In genomic region chr7:63755476-63755948, GRCm38 (mm10) we compare ENCODE assay signal across 8 mouse cellular contexts.
DNase-seq lines count a peak whose midpoint lies in the region; ATAC-seq lines count a peak whose summit lies in the region.

No protein-coding gene starts in this region.

- no peaks in the 10 kb centered on the region for H3K36me3 ChIP-seq in intestine, embryonic 14.5 days (ENCODE audit: control insufficient read depth, insufficient read depth, low read length)

- no peaks in the 10 kb centered on the region for H3K9me3 ChIP-seq in intestine, embryonic 14.5 days (ENCODE audit: control insufficient read depth, low read length)

- peak overlapping the region; percentile 31 for H3K9ac ChIP-seq in intestine, embryonic 14.5 days (ENCODE audit: low read length)

- H3K4me1 ChIP-seq in intestine, embryonic 14.5 days (replicated peaks; ENCODE audit: control insufficient read depth, insufficient read depth, low read length) = peaks cover 13% of the 10 kb centered on the region

- peak; percentile 74 for DNase-seq in WW6 (ENCODE audit: low read depth, low spot score)
- peak; percentile 70 for DNase-seq in gastrocnemius, postnatal 25 days
- peak; percentile 87 for DNase-seq in intestine, embryonic 14.5 days (ENCODE audit: low spot score)
- DNase-seq in left cerebral cortex, adult 9 months (ENCODE audit: low spot score in 2 of 2) = peak; percentile 69 to 90
- peak; percentile 70 for DNase-seq in retina, postnatal 7 days (ENCODE audit: low read depth, low spot score)
- DNase-seq in thymus, postnatal 4 days = peak; percentile 93

- H3K27ac ChIP-seq in intestine, embryonic 14.5 days (ENCODE audit: low read depth) = no peak overlapping the region

- peak overlapping the region; percentile 45 for H3K4me2 ChIP-seq in intestine, embryonic 14.5 days (ENCODE audit: low read length)

- 1% methylated on average over 13 of the region's 13 CpGs for WGBS in intestine, embryonic 14.5 days

- peak overlapping the region; percentile 28 for H3K4me3 ChIP-seq in intestine, embryonic 14.5 days (ENCODE audit: low read depth, low read length)

- peaks cover 68% of the 10 kb centered on the region for H3K27me3 ChIP-seq in intestine, embryonic 14.5 days (replicated peaks; ENCODE audit: control insufficient read depth, insufficient read depth, low read length)

- peak; percentile 78 for ATAC-seq in common myeloid progenitor, adult 5-6 weeks (replicated peaks; ENCODE audit: low read depth, poor library complexity, severe bottlenecking)
- ATAC-seq in intestine, embryonic 14.5 days (replicated peaks; ENCODE audit: low FRiP score, low TSS enrichment, low read depth) = peak; percentile 25; the same call in 1 of the 2 replicates
- peak; percentile 79 for ATAC-seq in megakaryocyte, adult 5-6 weeks (ENCODE audit: poor library complexity, severe bottlenecking)

Comparison
In these comparisons a context has a peak if more than half of its experiments do, and no peak if none do; other contexts are left out.
1. ATAC-seq: peak in every context shown above with its lines; median percentile 79 in megakaryocyte, adult 5-6 weeks; 78 in common myeloid progenitor, adult 5-6 weeks; 25 in intestine, embryonic 14.5 days.